Mouse (Mus musculus): ENCODE measurements around the gene Fam45a. TPM values are rescaled to one million over a fixed set of nuclear protein-coding genes. Genes with fewer than 3 reads are reported as not detected.
A peak's percentile ranks its signal among the peaks of the same experiment; 100 is the strongest.

Gene Fam45a
- polyA plus RNA-seq, 1 experiment from 2014 or later: 29.2 TPM

- no peak overlapping the region for H3K27ac ChIP-seq (ENCODE audit: low read depth, low read length)
- H3K4me1 ChIP-seq (replicated peaks; ENCODE audit: control insufficient read depth, insufficient read depth, low read length): 0 out of 2 replicates have a peak, but pooled peaks cover 3% of the 10 kb centered on the region
- H3K4me2 ChIP-seq (replicated peaks; ENCODE audit: low read depth): peak overlapping the region; percentile 71
- H3K9me3 ChIP-seq (ENCODE audit: control insufficient read depth): no peaks in the 10 kb centered on the region
- H3K4me3 ChIP-seq (ENCODE audit: low read depth, low read length): peak overlapping the region; percentile 78
- peak overlapping the region; percentile 28; the same call in 1 of the 2 replicates for H3K9ac ChIP-seq (ENCODE audit: low read depth, low read length)
- no peaks in the 10 kb centered on the region for H3K27me3 ChIP-seq (replicated peaks; ENCODE audit: control insufficient read depth, insufficient read depth, low read length)
- no peak for TF ChIP-seq CTCF (IDR thresholded peaks at IDR 0.05; ENCODE audit: low read depth)
- WGBS: 25% methylated on average over 6 of the region's 6 CpGs
- no peak for ATAC-seq
- H3K36me3 ChIP-seq (ENCODE audit: control insufficient read depth, insufficient read depth): no peaks in the 10 kb centered on the region
Measured at GRCm38 (mm10) chr19:60788214-60788960, 23.0 kb upstream of the Fam45a start.

GRCm38 (mm10) chr19:60789452-60789851 is 21.9 kb upstream of the Fam45a start:
- no peak for ATAC-seq
- Histone ChIP-seq H3K36me3 (ENCODE audit: control insufficient read depth, insufficient read depth) (no peaks in the 10 kb centered on the region), H3K4me3 (ENCODE audit: low read depth, low read length) (peak overlapping the region; percentile 78), H3K9ac (ENCODE audit: low read depth, low read length) (peak overlapping the region; percentile 99), H3K4me1 (replicated peaks; ENCODE audit: control insufficient read depth, insufficient read depth, low read length) (0 out of 2 replicates have a peak, but pooled peaks cover 3% of the 10 kb centered on the region), H3K27ac (ENCODE audit: low read depth, low read length) (peak overlapping the region; percentile 98; the same call in 1 of the 2 replicates), H3K4me2 (replicated peaks; ENCODE audit: low read depth) (peak overlapping the region; percentile 71), H3K9me3 (ENCODE audit: control insufficient read depth) (no peaks in the 10 kb centered on the region), H3K27me3 (replicated peaks; ENCODE audit: control insufficient read depth, insufficient read depth, low read length) (no peaks in the 10 kb centered on the region)
- no peak for TF ChIP-seq CTCF (IDR thresholded peaks at IDR 0.05; ENCODE audit: low read depth)
- under 1% methylated on average over 7 of the region's 7 CpGs for WGBS

- ATAC-seq: peak; percentile 66
- no peaks in the 10 kb centered on the region for H3K36me3 ChIP-seq (ENCODE audit: control insufficient read depth, insufficient read depth)
- peak overlapping the region; percentile 71 for H3K4me2 ChIP-seq (replicated peaks; ENCODE audit: low read depth)
- peak overlapping the region; percentile 98 for H3K27ac ChIP-seq (ENCODE audit: low read depth, low read length)
- no peaks in the 10 kb centered on the region for H3K27me3 ChIP-seq (replicated peaks; ENCODE audit: control insufficient read depth, insufficient read depth, low read length)
- no peaks in the 10 kb centered on the region for H3K9me3 ChIP-seq (ENCODE audit: control insufficient read depth)
- H3K9ac ChIP-seq (ENCODE audit: low read depth, low read length): peak overlapping the region; percentile 99
- TF ChIP-seq CTCF (IDR thresholded peaks at IDR 0.05; ENCODE audit: low read depth): 0 out of 2 replicates have a peak, but pooled peaks have one; percentile 1
- under 1% methylated on average over 60 of the region's 60 CpGs for WGBS
- H3K4me3 ChIP-seq (ENCODE audit: low read depth, low read length): peak overlapping the region; percentile 78
- H3K4me1 ChIP-seq (replicated peaks; ENCODE audit: control insufficient read depth, insufficient read depth, low read length): 0 out of 2 replicates have a peak, but pooled peaks cover 3% of the 10 kb centered on the region
Measured at GRCm38 (mm10) chr19:60789919-60790506, 21.4 kb upstream of the Fam45a start.

GRCm38 (mm10) chr19:60790551-60791161 is 20.7 kb upstream of the Fam45a start, which contains the start of gene Eif3a:
Gene Eif3a, minus strand, starts transcription at chr19:60790658.
- TF ChIP-seq CTCF (IDR thresholded peaks at IDR 0.05; ENCODE audit: low read depth): peak; percentile 24; the same call in 1 of the 2 replicates
- peak; percentile 96 for ATAC-seq
- H3K36me3 ChIP-seq (ENCODE audit: control insufficient read depth, insufficient read depth): no peaks in the 10 kb centered on the region

GRCm38 (mm10) chr19:60791164-60791563 is 20.2 kb upstream of the Fam45a start:
- peak overlapping the region; percentile 78 for H3K4me3 ChIP-seq (ENCODE audit: low read depth, low read length)
- H3K9ac ChIP-seq (ENCODE audit: low read depth, low read length): peak overlapping the region; percentile 99
- peak overlapping the region; percentile 98 for H3K27ac ChIP-seq (ENCODE audit: low read depth, low read length)
- TF ChIP-seq CTCF (IDR thresholded peaks at IDR 0.05; ENCODE audit: low read depth): no peak
- H3K9me3 ChIP-seq (ENCODE audit: control insufficient read depth): no peaks in the 10 kb centered on the region
- H3K27me3 ChIP-seq (replicated peaks; ENCODE audit: control insufficient read depth, insufficient read depth, low read length): no peaks in the 10 kb centered on the region
- no peak for ATAC-seq
- H3K36me3 ChIP-seq (ENCODE audit: control insufficient read depth, insufficient read depth): no peaks in the 10 kb centered on the region
- 11% methylated on average over 9 of the region's 9 CpGs for WGBS
- H3K4me1 ChIP-seq (replicated peaks; ENCODE audit: control insufficient read depth, insufficient read depth, low read length): no peaks in the 10 kb centered on the region
- H3K4me2 ChIP-seq (replicated peaks; ENCODE audit: low read depth): peak overlapping the region; percentile 71

More at GRCm38 (mm10) chr19:60790551-60791161, 20.7 kb upstream of the Fam45a start, which contains the start of gene Eif3a:
- WGBS: under 1% methylated on average over 57 of the region's 57 CpGs
- 0 out of 2 replicates have a peak, but pooled peaks cover 3% of the 10 kb centered on the region for H3K4me1 ChIP-seq (replicated peaks; ENCODE audit: control insufficient read depth, insufficient read depth, low read length)
- H3K27me3 ChIP-seq (replicated peaks; ENCODE audit: control insufficient read depth, insufficient read depth, low read length): no peaks in the 10 kb centered on the region
- H3K9ac ChIP-seq (ENCODE audit: low read depth, low read length): peak within 1 kb of the TSS; percentile 99
- peak within 1 kb of the TSS; percentile 98 for H3K27ac ChIP-seq (ENCODE audit: low read depth, low read length)
- H3K4me3 ChIP-seq (ENCODE audit: low read depth, low read length): peak within 1 kb of the TSS; percentile 78
- no peaks in the 10 kb centered on the region for H3K9me3 ChIP-seq (ENCODE audit: control insufficient read depth)
- H3K4me2 ChIP-seq (replicated peaks; ENCODE audit: low read depth): peak within 1 kb of the TSS; percentile 71
